ENCODE assay signal across 9 mouse cellular contexts in the genomic region with DNA sequence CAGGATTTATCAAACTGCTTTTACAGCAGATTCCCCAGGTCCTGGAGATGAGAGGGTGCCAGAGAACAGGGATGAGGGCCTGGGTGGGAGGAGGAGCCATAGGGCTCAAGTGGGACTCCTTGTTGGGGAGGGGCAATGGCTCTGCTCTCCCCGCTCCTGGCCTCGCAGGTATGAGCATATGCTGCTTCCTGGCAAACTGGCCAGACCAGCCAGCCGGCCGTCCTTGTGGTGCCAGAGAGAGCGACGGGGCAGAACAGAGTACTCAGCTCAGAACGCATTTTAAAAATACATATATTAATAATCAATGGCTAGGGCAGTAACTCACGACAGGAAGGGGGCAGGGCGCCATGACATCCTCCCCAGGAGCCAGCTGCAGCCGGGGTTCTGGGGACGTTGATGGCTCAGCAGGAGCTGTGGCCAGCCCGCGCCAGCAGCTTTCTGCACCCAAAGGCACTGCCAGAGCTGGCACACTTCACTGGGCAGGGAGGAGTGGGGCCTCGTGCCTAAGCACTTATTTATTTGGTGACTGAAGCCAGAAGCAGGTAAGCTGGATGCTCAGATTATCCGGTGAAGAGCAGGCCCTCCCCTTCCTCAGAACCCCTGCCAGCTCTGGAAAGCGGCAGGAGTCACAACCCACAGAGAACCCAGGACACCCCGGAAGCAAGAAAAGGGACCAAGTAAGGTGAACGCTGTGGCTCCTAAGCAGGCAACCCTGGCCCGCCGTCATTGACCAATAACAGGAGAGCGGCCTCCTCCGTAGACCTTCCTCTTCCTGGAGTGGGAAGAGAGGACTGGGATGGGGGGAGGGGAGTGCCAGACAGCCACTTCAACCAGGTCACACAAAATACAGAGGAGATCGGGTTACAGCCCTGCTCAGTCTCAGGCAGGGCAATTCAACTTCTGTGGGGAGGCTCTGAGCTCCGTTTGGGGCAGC. TPM values are rescaled to one million over a fixed set of nuclear protein-coding genes. Genes with fewer than 3 reads are reported as not detected.
DNase-seq lines count a peak whose midpoint lies in the region; ATAC-seq lines count a peak whose summit lies in the region.
"Had no signal": no experiment of that assay in that cellular context is flagged by ENCODE, and none has a peak within 500 bp of the region (broad histone marks: within the 10 kb centered on the region; RNA-seq: fewer than 3 reads in every experiment).

No protein-coding gene starts in this region.

- H3K4me2 ChIP-seq in intestine, embryonic 14.5 days (ENCODE audit: low read length): peak overlapping the region; percentile 72
- H3K4me2 ChIP-seq in liver, embryonic 15.5 days: peak overlapping the region; percentile 62
- peak overlapping the region; percentile 55 for H3K4me2 ChIP-seq in neural tube, embryonic 11.5 days (ENCODE audit: low read depth)

- peak overlapping the region; percentile 31 for H3K4me3 ChIP-seq in intestine, embryonic 14.5 days (ENCODE audit: low read depth, low read length)
- H3K4me3 ChIP-seq in liver, embryonic 15.5 days (replicated peaks): peak overlapping the region; percentile 36
- H3K4me3 ChIP-seq in neural tube, embryonic 11.5 days (ENCODE audit: low read depth, low read length): peak overlapping the region; percentile 25

- H3K9me3 ChIP-seq in intestine, embryonic 14.5 days (ENCODE audit: control insufficient read depth, low read length): no peaks in the 10 kb centered on the region
- no peaks in the 10 kb centered on the region for H3K9me3 ChIP-seq in liver, embryonic 15.5 days (replicated peaks)
- no peaks in the 10 kb centered on the region for H3K9me3 ChIP-seq in neural tube, embryonic 11.5 days (ENCODE audit: control insufficient read depth, low read length)

- WGBS in intestine, embryonic 14.5 days: 3% methylated on average over 24 of the region's 24 CpGs
- 19% methylated on average over 24 of the region's 24 CpGs for WGBS in liver, embryonic 15.5 days (ENCODE audit: insufficient replicate concordance)
- 7% methylated on average over 24 of the region's 24 CpGs for WGBS in neural tube, embryonic 11.5 days

- H3K4me1 ChIP-seq in intestine, embryonic 14.5 days (replicated peaks; ENCODE audit: control insufficient read depth, insufficient read depth, low read length): peaks cover 25% of the 10 kb centered on the region
- peaks cover 43% of the 10 kb centered on the region for H3K4me1 ChIP-seq in liver, embryonic 15.5 days (replicated peaks)
- H3K4me1 ChIP-seq in neural tube, embryonic 11.5 days (ENCODE audit: control insufficient read depth, insufficient read depth, low read length): peaks cover 14% of the 10 kb centered on the region

- DNase-seq in WW6 (ENCODE audit: low read depth, low spot score): peak; percentile 80
- peak; percentile 92 to 94 for DNase-seq in cerebellum, postnatal 25 days
- DNase-seq in gastrocnemius, postnatal 25 days: peak; percentile 78
- DNase-seq in intestine, embryonic 14.5 days (ENCODE audit: low spot score): peak; percentile 86
- DNase-seq in neural tube, embryonic 11.5 days (ENCODE audit: low spot score): peak; percentile 77
- no peak for DNase-seq in left cerebral cortex, adult 9 months (ENCODE audit: low spot score in 2 of 2)

- H3K27ac ChIP-seq in intestine, embryonic 14.5 days (ENCODE audit: low read depth): peak overlapping the region; percentile 90
- peak overlapping the region; percentile 59 for H3K27ac ChIP-seq in liver, embryonic 15.5 days (replicated peaks)
- peak overlapping the region; percentile 68; the same call in 1 of the 2 replicates for H3K27ac ChIP-seq in neural tube, embryonic 11.5 days (ENCODE audit: low read depth, low read length)

- H3K27me3 ChIP-seq in intestine, embryonic 14.5 days (replicated peaks; ENCODE audit: control insufficient read depth, insufficient read depth, low read length): no peaks in the 10 kb centered on the region
- H3K27me3 ChIP-seq in liver, embryonic 15.5 days: no peaks in the 10 kb centered on the region
- no peaks in the 10 kb centered on the region for H3K27me3 ChIP-seq in neural tube, embryonic 11.5 days (ENCODE audit: control insufficient read depth, insufficient read depth, low read length)

- H3K9ac ChIP-seq in intestine, embryonic 14.5 days (ENCODE audit: low read length): peak overlapping the region; percentile 41
- H3K9ac ChIP-seq in liver, embryonic 15.5 days: no peak overlapping the region
- peak overlapping the region; percentile 57 for H3K9ac ChIP-seq in neural tube, embryonic 11.5 days (ENCODE audit: low read length)

- ATAC-seq in intestine, embryonic 14.5 days (replicated peaks; ENCODE audit: low FRiP score, low TSS enrichment, low read depth): peak; percentile 92
- ATAC-seq in liver, embryonic 15.5 days (ENCODE audit: insufficient read depth): peak; percentile 67
- ATAC-seq in neural tube, embryonic 11.5 days (ENCODE audit: insufficient read depth, low FRiP score, low TSS enrichment): peak; percentile 73
- no peak for ATAC-seq in erythroid progenitor cell, adult 5-6 weeks (replicated peaks; ENCODE audit: low FRiP score, poor library complexity, severe bottlenecking)

- no peaks in the 10 kb centered on the region for H3K36me3 ChIP-seq in intestine, embryonic 14.5 days (ENCODE audit: control insufficient read depth, insufficient read depth, low read length)
- no peaks in the 10 kb centered on the region for H3K36me3 ChIP-seq in liver, embryonic 15.5 days (replicated peaks)
- H3K36me3 ChIP-seq in neural tube, embryonic 11.5 days (ENCODE audit: control insufficient read depth, insufficient read depth, low read length): no peaks in the 10 kb centered on the region

RNA-seq across cellular contexts. Expression of a gene that starts 21.2 kb away (rescaled TPM):
- 10 to 100 TPM; 31.2 to 47.0 TPM for total RNA-seq in gastrocnemius, postnatal 25 days (2021)
- polyA plus RNA-seq in intestine, embryonic 14.5 days (2014; fragmentation: Nextera tagmentation; extraction: Ambion mirVana): 21.8 and 23.6 TPM in 2 replicates
- 15.9 and 19.0 TPM in 2 replicates for polyA plus RNA-seq in liver, embryonic 15.5 days (2015; fragmentation: Nextera tagmentation; extraction: Ambion mirVana)
- 24.4 and 26.0 TPM in 2 replicates for polyA plus RNA-seq in neural tube, embryonic 11.5 days (2014; fragmentation: Nextera tagmentation; extraction: Ambion mirVana)
- total RNA-seq in erythroid progenitor cell, adult 5-6 weeks (2015; ENCODE audit: low replicate concordance): not detected in 2 replicates
- total RNA-seq in erythroid progenitor cell, adult 5-6 weeks (2017; ENCODE audit: low replicate concordance): not detected in 2 replicates

RNA-seq across cellular contexts. Expression of a gene that starts 31.0 kb away (rescaled TPM):
- not detected for total RNA-seq in gastrocnemius, postnatal 25 days (2021)
- polyA plus RNA-seq in intestine, embryonic 14.5 days (2014; fragmentation: Nextera tagmentation; extraction: Ambion mirVana): 0.16 TPM in 1 of 2 replicates, not detected in the other
- not detected in 2 replicates for polyA plus RNA-seq in liver, embryonic 15.5 days (2015; fragmentation: Nextera tagmentation; extraction: Ambion mirVana)
- not detected in 2 replicates for polyA plus RNA-seq in neural tube, embryonic 11.5 days (2014; fragmentation: Nextera tagmentation; extraction: Ambion mirVana)
- total RNA-seq in erythroid progenitor cell, adult 5-6 weeks (2015; ENCODE audit: low replicate concordance): not detected in 2 replicates
- total RNA-seq in erythroid progenitor cell, adult 5-6 weeks (2017; ENCODE audit: low replicate concordance): not detected in 2 replicates
- polyA plus RNA-seq: testis, adult 2 months had no signal

RNA-seq across cellular contexts. Expression of a gene that starts 34.0 kb away (rescaled TPM):
- total RNA-seq in gastrocnemius, postnatal 25 days (2021): not detected
- polyA plus RNA-seq in intestine, embryonic 14.5 days (2014; fragmentation: Nextera tagmentation; extraction: Ambion mirVana): 1.2 and 2.9 TPM in 2 replicates
- 0.25 TPM in 1 of 2 replicates, not detected in the other for polyA plus RNA-seq in liver, embryonic 15.5 days (2015; fragmentation: Nextera tagmentation; extraction: Ambion mirVana)
- polyA plus RNA-seq in neural tube, embryonic 11.5 days (2014; fragmentation: Nextera tagmentation; extraction: Ambion mirVana): 43.1 and 51.5 TPM in 2 replicates
- total RNA-seq in erythroid progenitor cell, adult 5-6 weeks (2015; ENCODE audit: low replicate concordance): not detected in 2 replicates
- not detected in 2 replicates for total RNA-seq in erythroid progenitor cell, adult 5-6 weeks (2017; ENCODE audit: low replicate concordance)

Comparison
In these comparisons a context has a peak if more than half of its experiments do, and no peak if none do; other contexts are left out.
1. DNase-seq: peak in WW6 (single experiment), cerebellum, postnatal 25 days (2 of 2), gastrocnemius, postnatal 25 days (single experiment), intestine, embryonic 14.5 days (single experiment) and neural tube, embryonic 11.5 days (single experiment); none in left cerebral cortex, adult 9 months (0 of 2).
2. RNA of a gene that starts 34.0 kb away (polyA plus RNA-seq): 43.1 to 51.5 TPM in neural tube, embryonic 11.5 days; 1.2 to 2.9 TPM in intestine, embryonic 14.5 days and 0.25 TPM in liver, embryonic 15.5 days; every median in the first group is over 10 times any median in the second.
3. Peak in every context shown above with its lines, with median percentiles within 50 percentile points of each other: H3K27ac ChIP-seq, H3K4me2 ChIP-seq and H3K4me3 ChIP-seq.